Mouse (Mus musculus) gastrocnemius, adult 18-20 months (tissue): ENCODE measurements around the gene Grap2. TPM values are rescaled to one million over a fixed set of nuclear protein-coding genes. Genes with fewer than 3 reads are reported as not detected.
A peak's percentile ranks its signal among the peaks of the same experiment; 100 is the strongest.
"Not testable (repeated sequence)": the region's sequence is repeated elsewhere in the genome, so short reads cannot be mapped to it uniquely, and the experiment has no call there.

Experiments used
- DNase-seq: peaks from one replicate; pipeline ENCODE4 v3.0.0; 2021; ENCODE audit warnings: low spot score
- total RNA-seq, 2 experiments: library from RNA; stranded (reverse); gene quantifications; 2 replicates each; pipeline ENCODE4 v1.2.3; 2021

Grap2 gene
- total RNA-seq, 2 experiments from 2014 or later = 0.18 to 0.31 TPM

DNA sequence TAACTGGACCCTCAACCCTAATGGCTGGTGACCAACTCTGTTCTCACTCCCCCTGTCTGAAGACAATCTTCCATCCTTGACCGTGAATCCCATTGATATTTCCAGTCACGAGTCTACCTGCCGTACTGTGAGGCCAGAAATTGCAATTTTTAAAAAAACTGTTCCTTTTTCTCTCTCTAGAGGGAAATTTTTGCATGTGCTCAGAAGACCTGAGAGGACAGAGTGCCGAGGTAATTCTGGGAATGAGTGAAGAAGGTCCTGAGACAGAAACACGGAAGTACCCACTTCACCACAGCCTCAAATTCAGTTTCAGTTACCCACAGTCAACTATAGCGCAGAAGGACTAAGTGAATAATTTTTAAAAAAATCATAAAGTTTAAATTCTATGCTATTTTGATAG lies 5.7 kb upstream of the Grap2 start:
- no peak for DNase-seq

DNA sequence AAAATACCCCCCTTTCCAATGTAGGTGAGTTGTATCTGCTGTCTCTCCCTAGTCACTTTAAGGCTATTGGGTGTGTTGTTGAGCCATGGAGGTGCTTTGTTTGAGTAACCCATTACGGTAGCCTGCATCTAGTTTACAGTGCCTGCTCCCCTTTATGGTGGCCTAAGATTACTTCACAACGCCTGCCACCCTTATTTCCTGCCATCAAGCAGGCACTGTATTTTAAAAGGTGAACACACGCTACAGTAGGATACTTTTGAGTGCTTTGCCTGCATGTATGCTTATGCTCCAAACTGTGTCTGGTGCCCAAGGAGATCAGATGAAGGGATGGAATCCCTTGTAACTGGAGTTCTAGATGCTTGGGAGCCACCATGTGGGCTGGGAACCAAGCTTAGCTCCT lies 5.3 kb upstream of the Grap2 start:
- no peak for DNase-seq

DNA sequence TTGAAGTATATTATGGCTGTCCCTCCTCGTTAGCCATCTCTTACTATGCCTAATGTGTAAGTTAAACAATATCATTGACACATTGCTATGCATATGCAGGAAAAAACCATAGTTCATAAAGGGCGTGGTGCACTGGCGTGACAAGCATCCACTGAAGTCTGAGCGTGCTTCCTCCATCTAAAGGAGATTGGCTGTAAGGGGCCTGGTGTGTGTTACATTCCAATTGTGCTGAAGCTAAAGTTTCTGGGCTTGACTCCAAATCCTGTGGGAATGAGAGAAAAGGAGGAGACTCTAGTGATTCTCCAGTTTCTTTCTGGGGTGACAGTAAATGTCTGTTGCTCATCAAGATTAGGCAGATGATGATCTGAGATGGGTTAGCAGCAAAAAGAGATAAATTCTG lies 4.7 kb upstream of the Grap2 start:
- DNase-seq = no peak

DNA sequence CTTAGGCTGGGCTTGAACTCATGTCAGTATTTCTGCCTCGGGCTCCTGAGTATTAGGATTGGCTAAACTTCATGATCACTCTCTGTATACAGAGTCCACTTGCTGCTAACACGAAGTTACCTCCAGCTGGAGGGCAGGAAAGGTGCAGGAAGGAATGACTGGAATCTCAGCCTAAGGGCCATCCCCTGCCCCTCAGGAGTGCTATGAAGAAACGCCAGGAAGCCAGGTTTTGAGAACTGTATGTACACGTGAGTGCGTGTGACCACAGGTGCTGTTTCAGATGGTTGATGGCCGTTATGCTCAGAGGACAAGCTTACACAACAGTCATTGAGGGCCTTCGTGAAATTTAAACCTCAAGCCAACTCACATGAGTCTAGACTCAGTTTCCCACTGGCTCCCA lies 3.2 kb upstream of the Grap2 start:
- no peak for DNase-seq

DNA sequence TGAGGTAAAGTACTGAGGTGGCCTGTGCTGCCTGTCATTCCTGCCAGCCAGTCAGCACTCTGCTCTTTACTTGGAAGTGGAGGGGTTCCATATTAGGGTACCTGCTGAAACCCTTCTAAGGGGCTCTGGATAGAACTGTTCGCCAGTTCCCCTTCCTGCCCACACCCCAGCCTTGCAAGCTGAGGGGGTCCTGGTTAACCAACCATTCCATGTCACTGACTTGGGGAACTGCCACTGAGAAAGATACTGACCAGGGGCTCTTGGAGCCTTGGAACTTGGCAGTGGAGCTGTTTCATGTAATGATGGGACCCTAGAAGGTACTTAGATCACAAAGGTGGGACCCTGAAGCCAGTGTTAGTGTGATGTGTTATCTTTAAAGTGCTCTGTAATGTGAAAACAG lies 2.2 kb upstream of the Grap2 start:
- no peak for DNase-seq

DNA sequence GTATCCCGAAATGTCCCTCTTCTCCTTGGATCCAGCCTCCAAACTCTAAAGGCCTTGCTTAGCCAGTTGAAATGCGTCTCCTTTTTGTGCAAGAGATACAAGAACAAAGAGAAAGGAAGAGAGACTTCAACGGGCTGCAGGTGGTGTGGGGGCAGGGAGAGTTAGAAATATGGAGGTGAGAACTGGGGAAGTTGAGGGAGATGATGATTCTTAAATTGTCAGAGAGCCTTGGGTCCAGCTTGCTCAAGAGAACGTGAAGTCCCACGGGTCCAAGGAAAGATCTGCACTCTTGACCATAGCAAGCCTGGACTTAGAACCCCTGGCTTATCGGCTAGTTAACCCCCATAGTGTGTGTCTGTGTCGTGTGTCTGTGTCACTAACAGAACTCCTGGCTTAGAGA lies 783 bp upstream of the Grap2 start:
- DNase-seq = no peak

DNA sequence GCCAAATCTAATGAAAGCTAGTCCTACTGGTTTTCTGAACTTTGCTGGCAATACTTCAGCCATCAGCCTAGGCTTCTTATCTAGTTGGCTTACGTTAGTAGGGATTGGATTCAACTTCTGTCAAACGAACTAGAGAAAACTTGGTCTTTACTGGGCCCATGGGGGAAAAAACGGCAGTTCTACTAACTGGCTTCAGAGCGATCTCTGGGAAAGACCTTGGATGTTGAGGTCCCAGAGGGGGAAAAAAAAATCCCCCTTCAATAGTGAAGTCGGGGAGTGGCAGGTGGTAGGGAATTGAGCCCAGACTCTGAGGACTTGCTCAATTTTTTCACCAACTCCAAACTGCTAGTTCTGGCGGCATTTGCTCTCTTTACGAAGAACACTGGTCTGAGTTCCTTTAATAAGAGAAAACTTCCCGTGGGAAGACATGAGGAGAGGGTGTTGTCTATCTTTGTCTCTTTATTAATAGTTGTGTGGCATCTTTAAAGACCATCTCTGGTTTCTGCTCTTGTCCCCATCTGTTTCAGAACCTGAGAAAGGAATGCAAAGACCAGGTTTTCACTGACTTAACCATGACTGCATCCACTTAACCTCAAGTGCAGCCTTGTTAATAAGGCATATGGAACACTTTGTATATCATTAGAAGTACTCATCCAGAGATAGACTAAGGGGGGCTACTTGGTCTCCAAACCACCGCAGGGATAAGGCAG lies 572 bp downstream of the Grap2 start:
- no peak for DNase-seq

DNA sequence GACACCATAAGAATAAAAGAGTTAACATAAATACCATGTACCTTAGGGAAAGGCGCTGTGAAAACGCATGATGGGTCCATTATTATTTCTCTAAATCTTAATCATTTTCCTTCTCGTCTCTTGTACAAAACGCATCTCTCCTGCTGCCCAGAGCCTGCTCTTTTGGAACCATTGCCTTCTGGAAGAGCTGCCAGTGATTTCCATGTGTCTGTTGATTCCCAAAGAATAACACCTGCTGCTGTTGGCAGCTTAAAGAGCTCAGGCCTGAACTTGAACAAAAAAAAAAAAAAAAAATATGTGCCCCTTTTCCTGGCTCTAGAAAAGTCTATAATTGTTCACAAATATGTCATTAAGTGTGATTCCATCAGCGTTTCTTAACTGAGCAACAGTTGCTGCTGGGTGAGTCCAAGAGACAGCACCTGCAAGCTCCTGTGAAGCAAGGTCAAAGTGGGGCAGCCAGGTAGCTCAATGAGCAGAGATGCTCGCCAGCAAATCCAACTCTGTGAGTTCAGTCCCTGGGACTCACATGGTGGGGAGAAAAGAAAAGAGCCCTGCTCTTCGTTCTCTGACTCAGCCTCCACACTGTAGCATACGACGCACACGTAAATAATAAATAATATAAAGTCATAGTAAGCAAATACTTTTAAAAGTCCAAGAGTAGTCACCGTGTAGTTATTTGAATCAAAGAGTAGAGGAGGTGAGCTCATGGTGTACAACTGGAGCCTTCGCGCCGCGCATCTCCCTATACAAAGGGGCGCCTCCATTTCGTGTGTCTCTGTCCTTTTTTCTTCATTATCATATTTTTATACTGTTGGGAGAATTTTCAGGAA lies 2.0 kb downstream of the Grap2 start:
- no peak for DNase-seq

DNA sequence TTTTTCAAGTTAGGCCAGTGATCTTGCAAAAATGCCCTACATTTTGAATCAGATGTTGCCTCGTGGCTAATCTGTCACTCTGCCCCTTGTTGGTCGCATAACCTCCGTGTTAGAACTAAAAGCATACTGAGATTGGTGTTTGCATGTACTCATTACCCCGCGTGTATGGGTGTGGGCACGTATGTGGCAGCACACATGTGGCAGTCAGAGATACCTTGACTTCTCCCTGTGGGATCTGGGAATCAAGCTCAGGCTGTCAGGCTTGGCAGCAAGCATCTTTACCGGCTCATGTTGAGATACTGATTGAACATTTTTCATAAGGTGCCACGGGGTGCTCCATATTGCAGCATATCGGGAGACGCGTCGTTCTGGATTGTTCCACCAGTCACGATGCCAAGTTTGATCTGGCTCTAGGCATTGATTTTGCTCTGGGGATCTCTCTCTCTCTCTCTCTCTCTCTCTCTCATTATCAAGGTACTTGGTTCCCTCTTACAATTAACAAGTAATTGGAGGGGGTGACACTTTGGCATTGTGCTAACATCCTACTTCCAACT lies 3.5 kb downstream of the Grap2 start:
- no peak for DNase-seq

DNA sequence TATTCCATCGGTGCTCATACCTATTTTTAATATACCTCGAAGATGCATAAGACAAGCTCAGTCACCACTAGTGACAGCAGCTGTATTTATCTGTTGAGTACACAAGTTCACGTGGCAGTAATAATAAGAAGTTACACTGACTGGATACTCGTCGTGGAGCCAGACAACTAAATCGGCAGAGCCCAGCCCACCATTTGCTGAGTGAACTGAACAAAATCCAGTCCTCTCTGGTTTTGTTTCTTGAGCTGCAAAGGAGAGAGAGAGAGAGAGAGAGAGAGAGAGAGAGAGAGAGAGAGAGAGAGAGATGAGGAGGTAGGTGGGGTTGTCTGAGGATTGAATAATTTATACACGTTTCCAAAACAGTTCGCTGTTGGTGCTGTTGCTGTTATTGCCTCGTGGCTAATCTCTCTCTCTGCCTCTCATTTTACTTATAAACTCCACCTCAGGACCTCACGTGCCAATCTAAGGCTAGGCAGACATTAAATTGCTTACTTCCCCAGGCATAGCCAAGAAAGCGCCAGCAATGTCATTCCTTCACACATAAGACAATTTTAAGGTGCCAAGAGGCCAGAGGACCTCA lies 4.1 kb downstream of the Grap2 start:
- DNase-seq = no peak

DNA sequence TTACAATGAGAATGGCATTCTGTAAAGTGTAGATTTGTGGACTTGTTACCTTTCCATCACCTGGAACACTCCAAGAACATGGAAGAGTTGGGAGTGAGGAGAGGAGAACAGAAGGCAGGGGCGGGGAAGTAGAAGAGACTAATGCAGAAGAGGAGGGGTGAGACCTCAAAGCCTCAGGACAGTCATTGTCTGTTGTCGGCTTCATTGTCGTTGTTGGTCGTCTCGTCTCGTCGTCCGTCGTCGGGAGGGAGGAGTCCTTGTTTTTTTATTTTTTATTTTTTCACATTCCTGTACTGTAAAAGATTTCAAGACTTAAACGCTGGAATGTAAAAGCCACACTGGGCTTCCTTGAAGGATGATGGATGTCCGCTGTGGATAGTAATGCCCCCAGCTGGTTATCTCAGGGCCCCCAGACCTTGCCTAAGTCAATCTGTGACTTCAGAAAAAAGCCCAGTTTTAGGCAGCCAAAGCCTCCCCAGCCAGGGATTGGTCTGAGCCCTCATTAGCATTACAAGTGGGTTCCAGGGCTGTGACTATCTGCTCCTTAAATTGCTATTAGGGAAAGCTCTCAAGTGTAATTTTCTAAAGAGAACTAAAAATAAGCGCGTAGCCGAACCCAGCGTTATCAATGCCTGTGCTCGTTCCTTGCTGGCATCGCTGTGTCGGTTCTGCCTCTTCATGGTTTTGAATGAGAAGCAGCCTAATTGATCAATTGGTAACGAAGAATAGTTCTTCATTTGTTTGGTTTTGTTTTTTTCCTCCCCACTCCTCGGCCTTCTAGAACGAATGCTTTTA lies 5.0 kb downstream of the Grap2 start:
- DNase-seq = no peak

DNA sequence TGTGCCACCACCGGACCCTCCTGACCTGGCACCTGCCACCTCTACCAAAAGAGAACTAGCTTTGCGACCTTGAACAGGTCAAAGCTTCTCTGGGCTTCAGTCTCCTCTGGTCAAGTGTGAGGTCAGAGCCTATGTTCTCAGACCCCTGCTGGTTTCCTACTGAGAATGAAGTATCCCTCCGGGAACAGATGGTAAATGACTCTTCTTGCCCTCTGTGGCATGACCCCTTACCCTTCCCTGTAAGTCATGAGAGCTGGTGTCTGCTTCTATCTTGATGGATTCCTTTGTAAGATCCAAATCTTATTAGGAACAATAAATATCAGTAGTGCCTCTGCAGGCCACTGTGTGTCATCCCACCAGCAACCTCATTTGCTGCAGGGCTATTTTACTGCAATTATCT lies 6.7 kb downstream of the Grap2 start:
- no peak for DNase-seq

DNA sequence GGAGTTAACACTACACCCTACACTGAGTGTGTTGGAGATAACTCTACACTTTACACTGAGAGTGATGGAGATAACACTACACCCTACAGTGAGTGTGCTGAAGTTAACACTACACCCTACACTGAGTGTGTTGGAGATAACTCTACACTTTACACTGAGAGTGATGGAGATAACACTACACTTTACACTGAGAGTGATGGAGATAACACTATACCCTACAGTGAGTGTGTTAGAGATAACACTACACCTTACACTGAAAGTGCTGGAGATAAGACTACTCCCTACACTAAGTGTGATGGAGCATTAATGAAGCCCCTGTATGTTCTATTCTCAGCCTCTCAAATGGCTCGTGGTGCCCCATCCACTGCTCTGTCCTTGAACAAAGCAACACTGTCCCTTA lies 8.2 kb downstream of the Grap2 start:
- not testable (repeated sequence) for DNase-seq

DNA sequence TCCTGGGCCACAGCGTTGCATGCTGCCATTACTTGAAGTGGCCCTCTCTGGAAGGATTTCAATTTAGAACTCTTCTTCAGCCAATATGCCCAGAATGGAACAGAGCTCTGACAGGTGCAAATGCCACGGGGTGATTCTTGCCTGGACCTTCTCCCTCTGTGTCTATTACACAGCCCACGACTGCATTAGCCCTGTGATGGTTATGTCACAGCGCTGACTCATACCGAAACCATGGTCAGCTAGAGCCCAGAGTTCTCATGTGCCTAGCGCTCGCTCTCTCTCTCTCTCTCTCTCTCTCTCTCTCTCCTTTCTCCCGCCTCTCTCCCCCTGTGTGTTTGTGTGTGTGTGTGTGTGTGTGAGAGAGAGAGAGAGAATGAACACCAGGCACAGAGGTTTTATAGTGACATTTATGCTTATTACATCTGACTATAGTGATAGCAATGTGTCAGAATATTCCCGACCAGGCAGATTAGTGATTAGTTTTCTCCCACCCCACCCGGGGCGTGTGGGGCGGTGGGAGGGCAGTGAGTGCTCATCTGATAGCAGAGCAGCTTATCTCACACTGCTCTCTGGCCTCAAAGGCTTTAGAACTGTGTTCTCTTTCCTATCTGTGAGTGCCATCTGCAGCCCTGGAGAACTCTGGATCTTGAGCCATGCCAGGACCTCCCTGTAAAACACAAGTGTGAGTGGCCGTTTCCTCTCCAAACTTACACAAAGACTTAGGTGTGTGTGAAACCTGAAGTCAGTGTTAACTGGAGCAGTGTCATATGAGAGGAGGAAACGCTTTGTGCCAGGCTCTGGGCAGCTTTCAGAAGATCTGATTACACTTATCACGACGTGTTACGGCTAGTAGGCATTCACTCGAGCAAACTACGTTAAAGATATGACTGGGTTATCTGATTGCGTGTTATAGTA lies 10.4 kb downstream of the Grap2 start:
- DNase-seq = peak; percentile 42

DNA sequence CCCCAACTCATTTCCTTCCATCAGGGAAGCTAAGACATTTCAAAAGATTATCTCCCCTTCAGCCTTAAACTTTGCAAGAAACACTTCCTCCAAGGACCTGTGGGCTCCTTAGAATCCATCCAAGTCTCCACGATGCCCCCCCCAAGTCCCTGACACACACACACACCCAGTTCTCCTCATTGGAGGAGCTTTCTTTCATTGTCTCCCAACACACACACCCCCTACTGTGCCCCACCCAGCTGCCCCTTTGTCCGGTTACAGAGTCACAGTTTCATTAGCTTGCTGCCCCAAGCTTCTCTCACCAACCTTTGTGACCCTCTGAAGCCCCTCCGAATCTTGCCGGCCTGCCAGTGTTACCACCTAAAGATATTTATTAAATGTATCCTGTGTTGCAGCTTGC lies 13.9 kb downstream of the Grap2 start:
- no peak for DNase-seq

DNA sequence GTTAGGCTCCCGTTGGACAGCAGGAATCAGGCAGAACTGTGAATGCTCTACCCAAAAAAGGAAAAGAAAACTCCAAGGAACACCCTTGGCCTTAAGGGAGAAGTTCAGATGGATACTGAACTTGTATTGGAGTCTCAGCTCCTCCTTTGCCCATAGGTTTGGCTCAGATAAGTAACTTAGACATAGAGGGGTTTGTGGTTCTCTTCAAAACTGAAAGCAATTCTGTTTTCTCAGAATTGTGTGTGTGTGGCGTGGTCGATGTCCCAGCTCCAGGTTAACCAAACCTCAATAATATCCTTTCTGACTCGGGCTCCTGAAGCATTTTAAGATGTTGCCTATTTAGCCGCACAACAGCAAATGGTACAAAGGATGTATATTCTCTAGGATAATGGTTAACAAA lies 18.2 kb downstream of the Grap2 start:
- no peak for DNase-seq

DNA sequence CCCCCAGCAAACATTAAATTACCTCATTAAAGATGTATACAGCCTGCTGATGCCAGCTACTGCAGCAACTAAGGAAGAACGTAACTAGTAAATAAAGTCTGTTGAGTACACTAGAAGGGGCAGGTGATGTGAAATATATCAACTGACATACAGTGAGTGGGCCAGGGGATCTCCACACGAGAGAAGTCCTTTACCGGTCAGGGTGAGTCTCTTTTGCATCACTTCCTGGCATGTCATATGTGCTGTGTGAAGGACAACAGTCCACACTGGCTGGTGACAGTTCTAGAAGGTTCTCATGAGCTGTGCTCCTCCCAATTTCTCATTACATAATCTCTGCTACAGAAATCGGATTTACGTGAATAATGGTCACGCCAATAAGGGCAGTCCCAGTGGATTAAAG lies 20.3 kb downstream of the Grap2 start:
- no peak for DNase-seq

DNA sequence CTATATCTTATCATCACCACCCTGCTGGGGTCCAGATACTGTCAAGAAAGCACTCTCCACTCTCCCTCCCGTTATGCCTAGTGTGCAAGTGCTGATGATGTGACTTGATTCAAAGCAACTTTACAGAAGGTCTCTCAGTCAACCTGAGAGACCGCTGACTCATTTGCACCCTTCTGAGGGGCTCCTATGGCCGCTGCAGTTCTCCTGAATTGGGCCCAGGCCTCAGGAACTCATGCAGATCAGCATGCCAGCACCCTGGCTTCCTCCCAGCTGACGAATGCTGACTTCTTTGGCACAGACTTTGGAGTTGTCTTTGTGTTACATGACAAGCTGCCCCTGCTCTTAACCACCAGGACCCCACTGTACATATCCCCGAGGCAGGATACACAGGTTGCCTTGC lies 21.5 kb downstream of the Grap2 start:
- DNase-seq = no peak

DNA sequence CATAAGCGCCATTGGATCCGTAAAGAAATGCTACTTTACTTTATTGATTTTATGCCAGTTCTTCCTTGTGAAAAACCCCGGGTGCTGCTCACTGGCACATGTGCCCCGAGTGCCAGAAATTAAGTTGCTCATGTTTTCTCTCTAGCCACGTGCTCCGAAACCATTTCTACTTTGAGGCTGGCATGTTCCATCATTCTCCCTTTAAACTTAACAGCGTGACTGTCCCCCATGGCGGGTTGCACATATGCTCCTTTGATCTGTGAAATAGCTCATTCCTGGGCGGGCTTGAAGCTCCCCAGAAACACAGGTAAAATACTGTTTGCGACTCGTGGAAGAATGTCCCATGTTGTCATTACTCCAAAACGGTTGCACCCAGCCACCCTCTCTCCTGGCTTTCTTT lies 26.4 kb downstream of the Grap2 start:
- DNase-seq = no peak

DNA sequence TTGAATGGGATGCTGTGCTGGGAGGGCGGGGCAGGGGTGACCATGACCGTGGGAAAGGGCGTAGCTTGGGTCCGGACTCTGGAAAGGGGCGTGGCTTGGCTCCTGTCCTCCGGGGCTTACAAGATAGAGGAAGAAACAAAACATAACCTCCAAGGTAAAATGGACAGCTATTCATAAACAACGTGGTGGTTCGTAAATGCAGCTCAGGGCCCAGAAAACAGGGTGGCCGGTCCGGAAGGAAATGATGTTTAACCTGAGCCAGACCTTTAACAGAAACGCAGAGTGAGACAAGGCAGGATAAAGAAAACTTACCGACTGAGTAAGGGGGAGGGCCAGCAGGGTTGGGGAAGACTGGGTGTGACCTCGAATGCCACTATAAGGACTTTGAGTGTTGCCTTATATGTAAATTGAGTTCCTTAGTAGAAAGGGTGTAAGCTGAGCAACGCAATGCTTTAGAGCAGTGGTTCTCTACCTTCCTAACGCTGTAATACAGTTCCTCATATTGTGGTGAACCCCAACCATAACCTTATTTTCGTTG lies 26.9 kb downstream of the Grap2 start:
- peak; percentile 24 for DNase-seq
